Mouse (Mus musculus): ENCODE measurements around the gene Fitm1.

GRCm38 (mm10) chr14:55570588-55570987, 4.8 kb upstream of the Fitm1 start:
- no peak for TF ChIP-seq POLR2A (IDR thresholded peaks at IDR 0.05; ENCODE audit: extremely low read depth, insufficient read depth, low read length)
- TF ChIP-seq CTCF (IDR thresholded peaks at IDR 0.05; ENCODE audit: extremely low read depth, insufficient read depth, low read length) = no peak
